Comparison of ENCODE assay signal across 16 mouse cellular contexts in the genomic region with DNA sequence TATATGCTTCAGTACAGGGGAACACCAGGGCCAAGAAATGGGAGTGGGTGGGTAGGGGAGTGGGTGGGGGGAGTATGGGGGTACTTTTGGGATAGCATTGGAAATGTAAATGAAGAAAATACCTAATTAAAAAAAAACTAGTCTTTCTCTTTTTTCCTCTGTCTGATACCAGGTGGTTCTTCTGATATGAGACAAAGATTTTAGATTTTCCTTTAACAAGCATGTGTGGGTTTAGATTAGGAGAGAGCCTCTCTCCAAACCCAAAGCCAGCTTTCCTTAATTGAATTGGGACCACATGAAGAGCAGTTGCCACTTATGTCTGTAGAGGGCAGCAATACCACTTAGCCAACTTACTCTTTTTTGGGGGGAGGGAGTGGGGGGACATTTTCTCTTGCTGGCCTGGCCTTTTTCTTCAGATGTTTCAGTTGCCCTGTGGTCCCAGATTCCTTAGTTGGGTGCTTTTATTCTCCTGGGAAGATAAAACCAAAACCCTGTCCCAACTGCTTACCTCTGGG. TPM values are rescaled to one million over a fixed set of nuclear protein-coding genes. Genes with fewer than 3 reads are reported as not detected.
DNase-seq lines count a peak whose midpoint lies in the region; ATAC-seq and TF ChIP-seq lines count a peak whose summit lies in the region.
"Had no signal": no experiment of that assay in that cellular context is flagged by ENCODE, and none has a peak within 500 bp of the region (broad histone marks: within the 10 kb centered on the region; RNA-seq: fewer than 3 reads in every experiment).

No protein-coding gene starts in this region.

- no peak overlapping the region for H3K4me3 ChIP-seq in intestine, postnatal 0 days (ENCODE audit: low read depth, low read length)
- no peak overlapping the region for H3K4me3 ChIP-seq in intestine, embryonic 15.5 days (replicated peaks)
- H3K4me3 ChIP-seq in midbrain, postnatal 0 days (ENCODE audit: low read depth, low read length), result no peak overlapping the region
- H3K4me3 ChIP-seq in midbrain, embryonic 13.5 days (replicated peaks), result no peak overlapping the region
- no peak overlapping the region for H3K4me3 ChIP-seq in forebrain, embryonic 10.5 days
- H3K4me3 ChIP-seq: erythroblast, embryonic 14.5 days; liver, embryonic 13.5 days; megakaryocyte, embryonic 14.5 days had no signal

- CTCF ChIA-PET in Patski (lab: Charles Lee), result interaction anchor here (1.2 kb wide), 1 partner anchor 32 kb away, joined by 3 read pairs; no protein-coding TSS in a partner anchor

- no peaks in the 10 kb centered on the region for H3K9me3 ChIP-seq in intestine, postnatal 0 days (ENCODE audit: control insufficient read depth)
- no peaks in the 10 kb centered on the region for H3K9me3 ChIP-seq in intestine, embryonic 15.5 days
- no peaks in the 10 kb centered on the region for H3K9me3 ChIP-seq in midbrain, postnatal 0 days (ENCODE audit: low read length)
- H3K9me3 ChIP-seq in midbrain, embryonic 13.5 days, result no peaks in the 10 kb centered on the region
- H3K9me3 ChIP-seq in forebrain, embryonic 10.5 days, result no peaks in the 10 kb centered on the region
- H3K9me3 ChIP-seq: liver, embryonic 13.5 days; megakaryocyte, embryonic 14.5 days had no signal

- POLR2A ChIA-PET in Patski (lab: Charles Lee), result interaction anchor here (0.6 kb wide), 1 partner anchor 29 kb away, joined by 6 read pairs; no protein-coding TSS in a partner anchor

- H3K27me3 ChIP-seq in intestine, postnatal 0 days (replicated peaks; ENCODE audit: control insufficient read depth, insufficient read depth, low read length), result no peaks in the 10 kb centered on the region
- H3K27me3 ChIP-seq in intestine, embryonic 15.5 days (replicated peaks), result no peaks in the 10 kb centered on the region
- H3K27me3 ChIP-seq in midbrain, postnatal 0 days (ENCODE audit: insufficient read depth, low read length), result no peaks in the 10 kb centered on the region
- no peaks in the 10 kb centered on the region for H3K27me3 ChIP-seq in midbrain, embryonic 13.5 days
- no peaks in the 10 kb centered on the region for H3K27me3 ChIP-seq in Patski
- no peaks in the 10 kb centered on the region for H3K27me3 ChIP-seq in splenic B cell, adult 2 months (ENCODE audit: control insufficient read depth, insufficient read depth, low read length, poor library complexity, severe bottlenecking)
- H3K27me3 ChIP-seq in forebrain, embryonic 10.5 days (ENCODE audit: poor library complexity, severe bottlenecking), result no peaks in the 10 kb centered on the region

- in situ Hi-C loops in Patski (cut with MboI; ENCODE audit: low pct_unique_long_range_greater_than_20kb), result no loop called here

- peak; percentile 45 for TF ChIP-seq CTCF in intestine, postnatal 0 days (IDR thresholded peaks at IDR 0.05; ENCODE audit: low read depth)
- peak; percentile 57 for TF ChIP-seq CTCF in midbrain, postnatal 0 days (IDR thresholded peaks at IDR 0.05)
- peak; percentile 46 for TF ChIP-seq CTCF in Patski (IDR thresholded peaks at IDR 0.05)

- H3K36me3 ChIP-seq in intestine, postnatal 0 days (ENCODE audit: control insufficient read depth, insufficient read depth), result no peaks in the 10 kb centered on the region
- no peaks in the 10 kb centered on the region for H3K36me3 ChIP-seq in intestine, embryonic 15.5 days
- H3K36me3 ChIP-seq in midbrain, postnatal 0 days (ENCODE audit: insufficient read depth, low read length), result no peaks in the 10 kb centered on the region
- no peaks in the 10 kb centered on the region for H3K36me3 ChIP-seq in midbrain, embryonic 13.5 days
- no peaks in the 10 kb centered on the region for H3K36me3 ChIP-seq in splenic B cell, adult 2 months (ENCODE audit: control insufficient read depth, insufficient read depth, low read length, poor library complexity, severe bottlenecking)
- H3K36me3 ChIP-seq in forebrain, embryonic 10.5 days (replicated peaks), result no peaks in the 10 kb centered on the region
- H3K36me3 ChIP-seq: liver, embryonic 13.5 days had no signal

- no peak overlapping the region for H3K9ac ChIP-seq in intestine, postnatal 0 days (ENCODE audit: low read depth, low read length)
- no peak overlapping the region for H3K9ac ChIP-seq in intestine, embryonic 15.5 days
- H3K9ac ChIP-seq in midbrain, postnatal 0 days (replicated peaks; ENCODE audit: low read length, poor library complexity, severe bottlenecking), result no peak overlapping the region
- no peak overlapping the region for H3K9ac ChIP-seq in midbrain, embryonic 13.5 days (replicated peaks)
- H3K9ac ChIP-seq: liver, embryonic 13.5 days had no signal

- DNase-seq in midbrain, postnatal 0 days (ENCODE audit: low spot score), result peak; percentile 12
- DNase-seq in Patski (ENCODE audit: low read depth, low spot score), result no peak
- peak; percentile 11 for DNase-seq in splenic B cell, adult 2 months (ENCODE audit: low read depth, low spot score)
- no peak for DNase-seq in forebrain, embryonic 10.5 days (ENCODE audit: extremely low spot score, low spot score)
- no peak for DNase-seq in kidney, adult 9 months
- DNase-seq: cerebellum, postnatal 14 days; liver, embryonic 13.5 days had no signal

- no peak for ATAC-seq in intestine, postnatal 0 days
- ATAC-seq in intestine, embryonic 15.5 days, result no peak
- ATAC-seq in midbrain, postnatal 0 days (ENCODE audit: low FRiP score), result no peak
- ATAC-seq in midbrain, embryonic 13.5 days, result no peak
- no peak for ATAC-seq in Patski

- no peaks in the 10 kb centered on the region for H3K4me1 ChIP-seq in intestine, postnatal 0 days (replicated peaks; ENCODE audit: control insufficient read depth, insufficient read depth, low read length)
- no peaks in the 10 kb centered on the region for H3K4me1 ChIP-seq in intestine, embryonic 15.5 days (replicated peaks)
- H3K4me1 ChIP-seq in midbrain, postnatal 0 days (ENCODE audit: insufficient read depth, low read length), result no peaks in the 10 kb centered on the region
- no peaks in the 10 kb centered on the region for H3K4me1 ChIP-seq in midbrain, embryonic 13.5 days (replicated peaks)
- H3K4me1 ChIP-seq in forebrain, embryonic 10.5 days, result no peaks in the 10 kb centered on the region
- H3K4me1 ChIP-seq: liver, embryonic 13.5 days had no signal

- no peak overlapping the region for H3K27ac ChIP-seq in intestine, postnatal 0 days (ENCODE audit: low read depth, low read length)
- no peak overlapping the region for H3K27ac ChIP-seq in intestine, embryonic 15.5 days
- H3K27ac ChIP-seq in midbrain, postnatal 0 days (ENCODE audit: low read depth, low read length), result no peak overlapping the region
- no peak overlapping the region for H3K27ac ChIP-seq in midbrain, embryonic 13.5 days
- no peak overlapping the region for H3K27ac ChIP-seq in forebrain, embryonic 10.5 days
- H3K27ac ChIP-seq: liver, embryonic 13.5 days had no signal

- no peak overlapping the region for H3K4me2 ChIP-seq in intestine, postnatal 0 days (replicated peaks; ENCODE audit: low read depth)
- no peak overlapping the region for H3K4me2 ChIP-seq in intestine, embryonic 15.5 days (replicated peaks)
- no peak overlapping the region for H3K4me2 ChIP-seq in midbrain, postnatal 0 days (ENCODE audit: low read depth, low read length, poor library complexity, severe bottlenecking)
- H3K4me2 ChIP-seq in midbrain, embryonic 13.5 days (replicated peaks), result no peak overlapping the region
- H3K4me2 ChIP-seq: liver, embryonic 13.5 days had no signal

RNA-seq across cellular contexts. Expression of a gene that starts 1.7 kb away (rescaled TPM):
- 0.09 TPM in 1 of 2 replicates, not detected in the other for polyA plus RNA-seq in intestine, postnatal 0 days (2015; fragmentation: Nextera tagmentation; extraction: Ambion mirVana)
- not detected in 2 replicates for polyA plus RNA-seq in intestine, embryonic 15.5 days (2015; fragmentation: Nextera tagmentation; extraction: Ambion mirVana)
- not detected in 2 replicates for total RNA-seq in midbrain, postnatal 0 days (2014; rRNA removed)
- polyA plus RNA-seq in midbrain, postnatal 0 days (2015; fragmentation: Nextera tagmentation; extraction: Ambion mirVana), result not detected in 2 replicates
- polyA plus RNA-seq in midbrain, embryonic 13.5 days (2015; fragmentation: Nextera tagmentation; extraction: Ambion mirVana), result 0.08 TPM in 1 of 2 replicates, not detected in the other
- polyA plus RNA-seq in Patski (2021), result 0.03 TPM
- not detected in 2 replicates for polyA plus RNA-seq in forebrain, embryonic 10.5 days (2016; fragmentation: Nextera tagmentation; extraction: Ambion mirVana)
- total RNA-seq: left cerebral cortex, postnatal 25 days had no signal
- polyA plus RNA-seq: erythroblast, embryonic 14.5 days; heart, postnatal 0 days; intestine, embryonic 14.5 days; liver, embryonic 13.5 days; small intestine, adult 2 months had no signal

RNA-seq across cellular contexts. Expression of a gene that starts 28.7 kb away (rescaled TPM):
- 4.3 and 4.9 TPM in 2 replicates for polyA plus RNA-seq in intestine, postnatal 0 days (2015; fragmentation: Nextera tagmentation; extraction: Ambion mirVana)
- polyA plus RNA-seq in intestine, embryonic 15.5 days (2015; fragmentation: Nextera tagmentation; extraction: Ambion mirVana), result 3.6 and 4.0 TPM in 2 replicates
- total RNA-seq in midbrain, postnatal 0 days (2014; rRNA removed), result 11.8 and 13.8 TPM in 2 replicates
- 9.7 and 10.6 TPM in 2 replicates for polyA plus RNA-seq in midbrain, postnatal 0 days (2015; fragmentation: Nextera tagmentation; extraction: Ambion mirVana)
- polyA plus RNA-seq in midbrain, embryonic 13.5 days (2015; fragmentation: Nextera tagmentation; extraction: Ambion mirVana), result 2.0 and 2.6 TPM in 2 replicates
- 10.9 TPM for polyA plus RNA-seq in Patski (2021)
- polyA plus RNA-seq in forebrain, embryonic 10.5 days (2016; fragmentation: Nextera tagmentation; extraction: Ambion mirVana), result 0.47 and 0.77 TPM in 2 replicates
- polyA plus RNA-seq: erythroblast, embryonic 14.5 days had no signal

Comparison
In these comparisons a context has a peak if more than half of its experiments do, and no peak if none do; other contexts are left out.
1. DNase-seq: peak in midbrain, postnatal 0 days (single experiment) and splenic B cell, adult 2 months (single experiment); none in Patski (single experiment), forebrain, embryonic 10.5 days (single experiment) and kidney, adult 9 months (single experiment).
2. Peak in every context shown above with its lines, with median percentiles within 50 percentile points of each other: CTCF ChIP-seq.